Mouse (Mus musculus) lung, adult 2 months (tissue): ENCODE results near the gene Alg12. TPM values are rescaled to one million over a fixed set of nuclear protein-coding genes. Genes with fewer than 3 reads are reported as not detected.
A peak's percentile ranks its signal among the peaks of the same experiment; 100 is the strongest.

ENCODE experiments used
- DNase-seq: peaks from one replicate; pipeline ENCODE4 v3.0.0; 2022
- H3K4me1 ChIP-seq: fragments of 200-500 bp; 2 replicates; pipeline ENCODE4 v1.6.1; 2011; ENCODE audit warnings: low read length; ENCODE audit not compliant: control insufficient read depth, insufficient read depth
- H3K4me3 ChIP-seq: fragments of 200-500 bp; replicated peaks from 2 replicates; pipeline ENCODE3; 2011; ENCODE audit warnings: low read depth, mild to moderate bottlenecking, control low read depth, low read length; ENCODE audit errors: extremely low read depth
- CTCF ChIP-seq: fragments of 200-500 bp; IDR thresholded peaks from 2 replicates; pipeline ENCODE4 v1.5.1; 2011; ENCODE audit warnings: mild to moderate bottlenecking, low read length, control low read depth; ENCODE audit not compliant: insufficient read depth
- POLR2A ChIP-seq: fragments of 200-500 bp; IDR thresholded peaks from 2 replicates; pipeline ENCODE4 v1.6.1; 2011; ENCODE audit warnings: low read depth, mild to moderate bottlenecking, control low read depth, low read length, borderline replicate concordance; ENCODE audit errors: extremely low read depth
- WGBS: fragments of 180-500 bp; shearing (Covaris S2); methylation state at CpG from one replicate; pipeline ENCODE4 v1.1.7; 2018; 5-methylcytosine and 5-hydroxymethylcytosine counted together
- polyA plus RNA-seq: library from polyadenylated mRNA; depleted of rRNA; stranded (reverse); fragments of >200 nt; gene quantifications from 2 replicates; pipeline ENCODE4 v1.2.3, GENCODE M21; 2012

Gene Alg12
- polyA plus RNA-seq, 1 experiment = 16.4 TPM

GRCm38 (mm10) chr15:88862881-88863694 lies 44.0 kb upstream of the Alg12 start:
- under 1% methylated on average over 98 of the region's 98 CpGs for WGBS
- peaks cover 34% of the 10 kb centered on the region for H3K4me1 ChIP-seq
- TF ChIP-seq POLR2A = 0 out of 2 replicates have a peak, but pooled peaks have one; percentile 13
- TF ChIP-seq CTCF = no peak
- peak; percentile 73 for DNase-seq
- H3K4me3 ChIP-seq = peak overlapping the region; percentile 92

- peaks cover 28% of the 10 kb centered on the region for H3K4me1 ChIP-seq
- TF ChIP-seq POLR2A (peak; percentile 87), CTCF (no peak)
- WGBS = under 1% methylated on average over 107 of the region's 107 CpGs
- H3K4me3 ChIP-seq = peak within 1 kb of the TSS; percentile 92
- peak; percentile 97 for DNase-seq
Measured at GRCm38 (mm10) chr15:88861772-88862622, 42.9 kb upstream of the Alg12 start, which contains the start of gene Pim3. TSS of gene Pim3 (plus strand) at chr15:88862186.

GRCm38 (mm10) chr15:88860781-88861180 lies 41.7 kb upstream of the Alg12 start:
- 96% methylated on average over 3 of the region's 3 CpGs for WGBS
- no peak overlapping the region for H3K4me3 ChIP-seq
- DNase-seq = no peak
- peaks cover 20% of the 10 kb centered on the region for H3K4me1 ChIP-seq
- no peak for TF ChIP-seq POLR2A
- TF ChIP-seq CTCF = no peak

GRCm38 (mm10) chr15:88859206-88859970 lies 40.3 kb upstream of the Alg12 start:
- no peak for DNase-seq
- Histone ChIP-seq H3K4me3 (no peak overlapping the region), H3K4me1 (peaks cover 20% of the 10 kb centered on the region)
- TF ChIP-seq POLR2A (no peak), CTCF (no peak)
- WGBS = 87% methylated on average over 8 of the region's 8 CpGs

- no peak for DNase-seq
- Histone ChIP-seq H3K4me1 (peaks cover 20% of the 10 kb centered on the region), H3K4me3 (no peak overlapping the region)
- TF ChIP-seq POLR2A (no peak), CTCF (no peak)
- 85% methylated on average over 2 of the region's 2 CpGs for WGBS
Measured at GRCm38 (mm10) chr15:88858707-88859106, 39.6 kb upstream of the Alg12 start.

DNA sequence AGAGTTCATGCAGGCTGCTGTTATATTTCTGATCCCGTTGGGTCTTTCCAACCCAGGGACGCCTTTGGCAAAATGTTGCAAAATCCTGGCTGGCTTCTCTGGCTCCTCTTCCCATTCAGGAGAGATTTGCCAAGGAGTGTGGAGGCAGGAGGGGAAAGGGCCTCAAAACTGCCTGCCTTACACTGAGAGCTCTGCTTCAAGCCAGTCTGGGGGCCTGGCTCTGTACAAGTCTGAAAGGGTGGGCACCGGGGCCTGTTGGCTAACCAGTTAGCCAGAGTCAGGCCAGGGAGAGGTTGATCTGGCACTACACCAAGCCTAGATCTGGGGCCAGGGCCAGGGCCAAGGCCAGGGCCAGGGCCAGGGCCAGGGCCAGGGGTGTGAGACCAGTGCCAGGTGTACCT lies 39.0 kb upstream of the Alg12 start:
- H3K4me1 ChIP-seq = peaks cover 20% of the 10 kb centered on the region
- DNase-seq = no peak
- 67% methylated on average over 3 of the region's 3 CpGs for WGBS
- TF ChIP-seq CTCF (no peak), POLR2A (no peak)
- H3K4me3 ChIP-seq = no peak overlapping the region

DNA sequence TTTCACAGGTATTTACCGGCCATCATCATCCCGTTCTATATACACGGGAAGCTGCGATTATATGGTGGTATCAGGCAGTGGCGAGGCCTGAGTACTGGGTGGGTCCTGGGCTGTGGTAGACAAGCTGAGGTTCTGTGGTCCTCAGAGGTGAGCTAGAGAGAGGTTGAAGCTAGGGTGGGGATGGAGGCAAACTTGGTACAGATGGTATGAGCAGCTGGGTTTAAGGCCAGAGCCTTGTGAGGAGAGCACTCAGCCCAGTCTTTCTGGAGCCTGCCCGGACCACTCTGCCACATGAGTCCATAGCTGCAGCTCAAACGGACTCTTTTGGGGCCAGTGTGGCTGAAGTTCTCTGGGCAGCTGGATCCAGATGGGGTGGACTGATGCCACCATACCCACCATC lies 38.2 kb upstream of the Alg12 start:
- Histone ChIP-seq H3K4me1 (peaks cover 20% of the 10 kb centered on the region), H3K4me3 (no peak overlapping the region)
- WGBS = 96% methylated on average over 7 of the region's 7 CpGs
- TF ChIP-seq POLR2A (no peak), CTCF (no peak)
- no peak for DNase-seq

DNA sequence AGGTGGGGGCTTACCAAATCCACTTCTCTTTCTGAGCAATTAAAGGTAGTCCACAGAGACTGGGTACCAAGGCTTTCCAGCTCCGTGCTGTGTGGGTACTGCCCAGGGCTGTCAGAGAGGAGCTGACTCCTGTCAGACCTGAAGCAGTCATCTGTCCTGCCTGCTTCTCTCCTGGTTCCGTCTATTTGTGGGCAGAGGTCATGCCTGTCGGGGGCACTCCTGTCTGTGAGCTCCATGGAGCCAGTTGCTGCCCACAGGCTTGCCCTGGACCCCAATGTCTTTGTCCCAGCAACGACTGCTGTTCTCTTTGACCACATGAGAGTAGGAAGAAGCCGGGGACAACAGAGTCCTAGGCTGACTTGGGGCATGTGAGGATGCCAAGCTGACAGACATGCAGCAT lies 37.5 kb upstream of the Alg12 start:
- DNase-seq = peak; percentile 9
- Histone ChIP-seq H3K4me3 (no peak overlapping the region), H3K4me1 (peaks cover 21% of the 10 kb centered on the region)
- 92% methylated on average over 5 of the region's 5 CpGs for WGBS
- TF ChIP-seq POLR2A = no peak
- no peak for TF ChIP-seq CTCF

DNA sequence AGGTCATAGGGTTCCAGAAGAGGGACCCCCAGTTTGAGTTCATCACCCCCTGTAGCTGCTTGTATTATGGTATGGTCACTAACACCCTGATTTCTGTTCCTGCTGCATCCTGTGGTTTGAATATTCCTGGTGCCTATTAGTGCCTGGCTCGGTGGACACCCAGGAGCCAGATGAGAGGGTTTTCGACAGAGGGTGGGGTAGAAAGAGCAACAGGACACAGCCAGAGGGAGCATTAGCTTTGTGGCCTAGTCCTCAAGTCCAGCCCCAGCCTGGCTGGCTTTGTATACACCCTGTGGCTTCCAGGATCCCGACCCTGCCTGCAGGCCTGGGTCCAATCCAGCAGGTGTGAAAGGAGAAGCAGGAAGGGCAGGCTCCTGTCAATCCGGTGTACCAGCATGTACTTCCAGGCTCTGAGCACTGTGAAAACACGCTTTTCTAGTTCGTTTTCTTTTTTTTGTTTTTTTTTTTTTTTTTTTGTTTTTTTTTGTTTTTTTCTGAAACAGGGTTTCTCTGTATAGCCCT lies 36.8 kb upstream of the Alg12 start:
- H3K4me3 ChIP-seq = no peak overlapping the region
- TF ChIP-seq CTCF (no peak), POLR2A (no peak)
- WGBS = 72% methylated on average over 6 of the region's 6 CpGs
- no peak for DNase-seq
- H3K4me1 ChIP-seq = peaks cover 21% of the 10 kb centered on the region
